Mouse (Mus musculus) NIH3T3 (cell line): Measurements from ENCODE around the gene Cacna2d2.

Experiments
- DNase-seq: peaks from one replicate; pipeline ENCODE4 v3.0.0-alpha.2; 2012; ENCODE audit warnings: low read depth

Gene Cacna2d2

DNA sequence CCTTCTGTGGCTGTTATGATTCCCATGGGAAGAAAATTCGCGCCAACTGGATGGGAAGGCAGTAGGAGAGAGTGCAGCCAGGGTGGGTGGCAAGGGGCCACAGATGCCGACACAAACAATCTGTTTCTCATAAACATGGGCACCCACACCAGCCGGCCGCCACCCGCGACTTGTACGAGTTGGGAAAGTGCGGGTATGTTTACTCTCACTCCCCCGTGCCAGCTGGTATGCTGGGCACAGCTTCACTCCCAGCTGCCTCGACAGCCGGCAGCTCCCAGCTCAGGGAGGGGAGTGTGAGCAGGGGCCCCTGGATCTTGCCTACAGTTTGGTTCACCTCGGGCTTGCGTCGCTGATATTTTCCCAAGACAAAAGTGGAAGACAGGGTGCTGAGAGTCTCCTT is 57.3 kb downstream of the Cacna2d2 start:
- no peak for DNase-seq

DNA sequence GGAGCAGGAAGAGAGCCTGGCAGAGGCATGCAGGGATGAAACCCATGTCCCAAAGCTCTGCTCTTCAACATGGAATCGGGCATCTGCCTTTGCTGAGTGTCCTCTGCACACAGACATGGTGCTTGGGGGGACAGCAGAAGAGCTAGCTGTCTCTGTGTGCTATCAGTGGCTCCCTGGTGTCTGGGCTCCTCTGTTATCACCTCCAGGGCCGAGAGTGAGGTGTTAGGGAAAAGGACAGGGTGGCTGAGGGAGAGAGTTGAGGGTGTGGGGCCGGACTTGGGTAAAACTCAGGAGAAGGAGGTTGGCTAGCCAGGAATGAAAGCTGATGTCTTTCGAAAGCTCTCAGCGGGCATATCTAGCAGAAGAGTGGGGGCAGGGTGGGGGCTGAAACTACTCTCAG is 63.5 kb downstream of the Cacna2d2 start:
- no peak for DNase-seq

- peak; percentile 70 for DNase-seq
Measured at GRCm38 (mm10) chr9:107463509-107463908, 64.1 kb downstream of the Cacna2d2 start.

DNA sequence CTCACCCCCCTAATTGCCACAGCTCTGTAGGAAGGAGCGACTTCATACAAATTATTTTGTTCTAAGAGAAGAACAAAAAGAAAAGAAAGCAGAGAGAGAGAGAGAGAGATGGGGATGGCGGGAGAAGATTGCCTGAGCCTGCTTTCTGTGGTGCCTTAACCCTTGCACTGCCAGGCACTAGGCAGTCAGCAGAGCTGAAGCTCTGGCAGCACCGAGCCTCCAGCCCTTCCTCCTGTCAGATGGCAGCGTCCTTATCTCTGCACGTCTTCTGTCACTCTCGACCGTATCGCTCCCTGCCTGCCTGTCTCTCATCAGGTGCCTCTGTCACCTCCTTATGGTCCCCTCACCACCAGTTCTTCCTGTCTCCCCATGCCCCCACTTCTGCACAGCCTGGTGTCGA is 64.7 kb downstream of the Cacna2d2 start:
- no peak for DNase-seq

DNA sequence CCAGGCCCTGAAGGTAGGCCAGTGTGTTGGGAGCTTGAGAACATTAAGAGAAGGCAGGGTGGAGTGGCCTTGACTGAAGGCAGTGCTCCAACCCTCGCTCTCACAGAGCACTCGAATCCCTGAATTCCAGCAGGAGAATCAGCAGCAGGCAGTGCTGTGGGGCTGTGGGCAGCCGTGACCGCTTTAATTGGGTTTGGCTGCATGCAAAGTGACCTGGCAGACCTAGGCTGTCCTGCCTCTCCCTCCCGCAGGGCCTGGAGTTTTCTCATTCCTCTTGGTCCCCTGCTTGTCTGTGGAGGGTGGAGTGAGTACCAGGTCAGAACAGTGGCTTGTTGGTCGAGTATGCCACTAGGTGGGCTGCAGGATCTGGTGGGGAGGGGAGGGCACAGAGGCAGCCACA is 66.2 kb downstream of the Cacna2d2 start:
- DNase-seq: no peak

- DNase-seq: no peak
Measured at GRCm38 (mm10) chr9:107469213-107469795, 69.9 kb downstream of the Cacna2d2 start.

- DNase-seq: no peak
Measured at GRCm38 (mm10) chr9:107470427-107470826, 71.0 kb downstream of the Cacna2d2 start.

GRCm38 (mm10) chr9:107474016-107474415 is 74.6 kb downstream of the Cacna2d2 start:
- no peak for DNase-seq

DNA sequence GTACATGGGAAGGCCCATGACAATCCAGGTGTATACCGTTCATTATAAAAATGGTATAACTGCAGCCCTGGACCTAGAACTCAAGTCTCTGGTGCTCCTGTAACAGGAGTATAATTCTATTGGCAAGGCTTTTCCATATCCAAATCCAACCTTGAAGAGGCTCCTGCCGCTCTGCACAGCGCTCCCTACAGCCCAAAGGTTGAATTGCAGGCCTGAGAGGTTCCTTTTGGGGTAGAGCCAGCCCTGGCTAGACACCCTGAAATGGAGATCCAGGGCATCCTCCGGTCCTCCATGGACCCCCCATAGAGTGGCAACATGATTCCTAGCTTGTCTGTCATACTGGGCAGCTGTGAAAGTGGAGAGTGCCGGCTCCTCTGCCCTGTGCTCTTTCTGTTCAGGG is 79.6 kb downstream of the Cacna2d2 start:
- no peak for DNase-seq

DNA sequence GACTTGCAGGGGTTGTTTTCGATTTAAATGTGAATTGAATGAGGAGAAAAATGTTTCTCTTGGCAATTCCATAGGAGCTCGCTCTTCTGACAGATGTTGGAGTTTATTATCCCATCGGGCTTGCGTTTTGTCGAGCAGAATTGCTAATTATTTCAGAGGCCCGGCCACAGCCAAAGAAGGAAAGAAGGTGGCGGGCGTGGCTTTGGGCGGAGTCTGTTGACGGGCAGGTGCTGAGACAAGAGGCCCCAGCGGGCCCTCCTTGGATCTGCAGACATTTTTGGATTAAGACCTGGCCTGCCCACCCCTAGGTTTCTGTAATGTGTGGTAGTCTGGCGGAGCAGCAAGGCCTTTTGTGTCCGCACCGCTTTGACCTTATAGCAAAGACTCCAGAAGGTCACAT is 80.2 kb downstream of the Cacna2d2 start:
- DNase-seq: no peak

GRCm38 (mm10) chr9:107480477-107481069 is 81.2 kb downstream of the Cacna2d2 start:
- DNase-seq: no peak

DNA sequence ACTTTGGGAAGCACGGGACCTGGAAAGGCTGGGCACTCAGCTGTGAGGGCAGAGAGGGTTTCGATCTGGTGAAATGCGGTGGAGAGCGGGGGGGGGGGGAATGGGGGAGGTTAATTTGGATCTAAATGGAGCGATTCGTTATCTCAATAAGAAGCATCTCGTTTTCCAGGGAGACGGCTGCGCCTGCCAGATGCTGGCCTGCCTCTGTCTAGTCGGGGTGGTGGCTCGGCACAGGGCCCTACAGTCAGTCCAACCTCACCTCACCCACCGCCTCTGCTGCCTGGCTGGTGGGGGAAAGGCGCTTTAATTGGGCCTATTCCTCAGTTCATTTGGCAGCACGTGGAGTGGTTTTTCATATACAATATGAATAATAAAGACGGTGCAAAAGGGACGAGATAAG is 81.9 kb downstream of the Cacna2d2 start:
- DNase-seq: no peak

GRCm38 (mm10) chr9:107482004-107482403 is 82.6 kb downstream of the Cacna2d2 start:
- DNase-seq: no peak

DNA sequence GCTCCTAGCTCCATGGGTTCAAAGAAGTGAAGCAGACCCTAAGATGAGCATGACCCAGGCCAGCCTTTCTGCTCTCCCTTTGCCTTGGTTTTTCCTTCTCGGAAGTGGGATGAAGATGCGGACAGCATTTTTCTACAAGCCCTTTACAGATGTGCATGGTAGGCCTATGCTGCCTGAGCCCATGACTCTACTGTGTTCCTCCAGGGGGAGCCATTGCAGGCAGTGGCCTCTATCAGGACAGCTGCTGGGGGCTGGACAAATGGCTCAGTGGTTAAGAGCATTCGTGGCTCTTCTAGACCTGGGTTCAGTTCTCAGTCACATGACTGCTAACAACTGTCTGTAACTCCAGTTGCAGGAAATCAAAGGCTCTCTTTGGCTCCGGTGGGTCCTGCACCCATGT is 83.4 kb downstream of the Cacna2d2 start:
- no peak for DNase-seq

DNA sequence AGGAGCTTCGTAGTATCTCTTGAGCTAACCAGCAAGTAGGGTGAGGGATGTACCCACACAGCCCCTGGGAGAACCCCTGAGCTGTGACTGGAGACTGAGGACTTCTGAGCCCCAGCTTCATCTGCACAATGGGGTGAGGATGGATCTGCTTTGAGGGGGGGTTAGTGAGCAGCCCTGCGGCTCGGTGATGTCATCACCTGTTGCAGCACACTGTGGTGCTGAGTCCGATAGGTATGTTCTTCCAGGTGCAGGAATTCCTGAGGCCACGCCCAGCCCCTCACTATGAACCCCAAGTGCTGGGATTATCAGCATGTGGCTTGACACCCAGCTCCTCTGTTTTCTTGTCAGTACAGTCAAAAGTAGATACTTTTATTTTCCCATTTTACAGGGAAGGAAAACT is 84.3 kb downstream of the Cacna2d2 start:
- DNase-seq: no peak

DNA sequence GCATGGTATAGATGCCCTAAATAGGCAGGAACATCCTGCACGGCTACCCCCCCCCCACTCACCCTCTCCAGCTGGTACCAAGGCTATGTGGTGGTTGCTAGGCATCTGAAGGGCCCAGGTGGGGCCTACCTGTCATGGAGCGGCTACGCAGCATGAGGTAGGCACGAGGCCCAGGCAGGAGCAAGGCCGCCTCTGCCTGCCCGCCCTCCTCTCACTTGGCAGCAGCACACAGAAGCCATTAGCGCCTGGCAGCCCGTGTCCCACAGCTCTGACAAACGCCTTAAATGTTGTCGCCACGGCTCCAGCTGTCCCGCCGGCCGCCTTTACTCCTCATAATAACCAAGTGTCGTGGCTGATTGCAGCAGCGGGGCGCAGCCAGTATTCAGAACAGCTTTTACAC is 84.9 kb downstream of the Cacna2d2 start:
- no peak for DNase-seq

DNA sequence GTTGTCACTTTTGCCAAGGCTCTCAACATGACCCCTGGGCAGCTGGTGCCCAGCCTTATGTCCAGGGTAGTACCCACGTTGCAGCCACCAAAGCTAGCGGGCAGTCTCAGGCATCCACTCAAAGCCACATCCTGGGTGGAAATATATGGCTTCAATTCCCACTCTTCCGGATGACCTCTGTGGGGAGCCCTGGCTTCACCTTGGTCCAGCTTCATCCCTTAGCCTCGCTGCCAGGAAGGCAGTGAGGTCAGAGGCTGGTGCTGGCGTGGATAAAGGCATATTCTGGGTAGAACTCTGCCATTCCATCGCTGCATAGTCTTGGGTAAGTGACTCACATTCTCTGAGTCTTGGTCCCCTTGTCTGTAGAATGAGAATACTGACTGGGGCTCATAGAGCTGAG is 85.4 kb downstream of the Cacna2d2 start:
- DNase-seq: no peak

GRCm38 (mm10) chr9:107486086-107486485 is 86.7 kb downstream of the Cacna2d2 start:
- no peak for DNase-seq

DNA sequence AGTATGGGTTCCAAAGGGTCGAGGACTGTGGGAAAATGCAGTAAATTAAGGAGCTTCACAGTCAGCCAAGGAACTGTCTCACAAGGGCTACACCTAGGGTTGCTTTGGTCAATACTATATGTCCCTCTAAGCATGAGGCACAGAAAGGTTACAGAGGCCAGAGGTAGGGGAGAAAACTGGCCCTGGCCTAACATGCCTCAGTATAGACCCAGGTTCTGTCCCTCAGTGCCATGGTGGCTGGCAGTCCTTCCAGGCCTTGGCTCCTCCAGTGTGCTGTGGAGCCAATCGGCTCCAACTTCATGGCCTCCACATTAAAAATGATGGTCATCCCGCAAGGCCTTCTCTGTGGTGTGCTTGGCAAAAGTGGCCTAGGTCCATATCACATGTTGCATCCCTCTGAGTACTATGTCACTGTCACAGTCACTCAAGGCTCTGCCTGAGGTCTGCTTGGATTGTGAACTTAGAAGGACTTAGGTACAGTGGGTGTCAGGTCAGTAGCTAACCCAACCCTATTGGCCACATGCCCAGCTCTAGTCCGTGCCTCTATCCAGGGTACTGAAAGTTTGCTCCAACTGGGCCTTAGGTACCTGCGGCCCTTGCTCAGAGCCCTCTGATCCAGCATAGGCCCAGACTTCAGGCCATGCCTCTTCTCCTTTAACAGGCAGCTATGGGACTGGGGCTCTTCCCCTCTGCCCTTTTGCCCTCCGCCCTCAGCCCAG is 87.3 kb downstream of the Cacna2d2 start:
- DNase-seq: peak; percentile 56

DNA sequence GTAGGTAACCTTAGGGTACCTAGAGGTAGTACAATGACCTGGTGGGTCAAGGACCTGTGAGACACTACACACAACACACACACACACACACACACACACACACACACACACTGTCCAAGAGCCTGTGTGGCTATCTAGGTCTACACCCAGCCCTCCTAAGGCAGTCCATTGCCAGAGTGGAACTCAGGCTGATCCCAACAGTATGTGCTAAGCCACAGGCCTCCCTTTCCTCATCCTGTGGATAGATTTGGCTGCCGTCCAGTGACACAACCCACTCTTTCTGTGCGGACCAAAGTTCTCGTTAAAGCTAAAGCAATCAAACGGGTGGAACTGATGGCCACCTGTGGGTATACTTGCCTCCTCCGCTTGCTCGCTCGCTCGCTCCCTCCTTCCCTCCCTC is 90.7 kb downstream of the Cacna2d2 start:
- peak; percentile 8 for DNase-seq

DNA sequence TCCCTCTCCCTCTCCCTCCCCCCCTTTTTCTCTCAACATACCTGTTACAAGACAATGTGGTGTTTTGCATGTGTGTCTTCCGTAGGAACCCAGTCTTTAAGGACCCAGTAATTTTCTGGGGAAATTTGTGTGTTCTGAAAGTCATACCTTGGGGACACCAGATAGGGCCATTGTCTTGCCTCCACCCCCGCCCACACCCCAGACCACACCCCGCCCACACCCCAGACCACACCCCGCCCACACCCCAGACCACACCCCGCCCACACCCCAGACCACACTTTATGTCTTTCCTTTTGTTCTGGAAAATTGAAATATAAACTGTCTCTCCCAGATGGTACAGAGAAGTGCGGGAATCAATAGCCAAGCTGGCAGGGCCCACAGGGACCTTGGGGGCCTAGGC is 91.2 kb downstream of the Cacna2d2 start:
- DNase-seq: no peak

- DNase-seq: peak; percentile 13
Measured at GRCm38 (mm10) chr9:107493511-107493910, 94.1 kb downstream of the Cacna2d2 start.

- DNase-seq: no peak
Measured at GRCm38 (mm10) chr9:107494238-107494637, 94.8 kb downstream of the Cacna2d2 start.

- DNase-seq: no peak
Measured at GRCm38 (mm10) chr9:107496359-107496758, 96.9 kb downstream of the Cacna2d2 start.
